Mouse (Mus musculus) hematopoietic multipotent progenitor cell, adult 10-12 weeks (in vitro differentiated cells): ENCODE measurements around the gene Cast. TPM values are rescaled to one million over a fixed set of nuclear protein-coding genes. Genes with fewer than 3 reads are reported as not detected.

Experiments used
- polyA plus RNA-seq: library from polyadenylated mRNA; stranded (reverse); fragments of >175 nt; gene quantifications from 2 replicates; pipeline ENCODE4 v1.2.3, GENCODE M21; 2012; ENCODE audit warnings: low replicate concordance

The Cast gene
- 9.5 and 15.4 TPM in 2 replicates for polyA plus RNA-seq

DNA sequence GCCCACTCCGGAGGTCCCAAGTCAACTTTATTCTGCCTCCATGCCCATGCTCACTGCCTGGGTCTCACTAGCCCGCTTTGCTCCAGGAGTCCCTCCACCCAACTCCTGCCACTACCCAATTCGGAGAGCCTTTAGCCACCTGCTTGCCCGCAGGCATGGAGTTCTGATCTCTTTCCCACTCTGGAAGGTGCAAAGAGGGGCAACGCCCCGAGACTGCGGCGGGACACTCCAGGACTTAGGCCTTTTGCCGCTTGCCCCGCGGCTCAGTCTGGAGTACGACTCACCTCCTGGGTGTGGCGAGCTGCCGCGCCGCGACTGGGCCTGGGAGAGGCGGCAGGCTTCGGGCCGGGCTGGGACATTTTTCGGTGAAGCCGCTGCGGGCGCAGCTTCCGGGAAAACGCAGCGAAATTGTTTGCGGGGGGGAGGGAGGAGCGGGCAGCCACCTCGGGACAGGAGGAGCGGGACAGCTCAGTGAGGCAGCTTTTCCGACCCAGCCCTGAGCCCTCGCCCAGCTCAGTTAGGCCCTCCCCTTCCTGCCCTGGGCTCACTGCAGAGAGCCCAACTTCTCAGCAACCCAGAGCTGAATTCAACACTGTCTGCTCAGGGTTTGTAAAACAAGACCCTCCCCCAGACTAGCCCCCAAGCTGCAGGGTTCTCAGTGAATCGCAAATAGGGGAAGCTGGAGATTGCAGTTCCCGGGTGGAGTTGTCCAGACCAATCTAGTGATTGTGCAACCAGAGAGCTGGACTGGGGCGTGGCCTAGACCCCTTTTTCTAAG is at the start of gene Cast:
Gene Cast (minus strand): TSS at position 659 of the 778 bp plus-strand sequence.

Other genes starting within 250 kb of the Cast start
- 5.7 and 6.3 TPM in 2 replicates for gene Erap1, start 169.2 kb downstream of the Cast start, polyA plus RNA-seq